Mouse (Mus musculus): ENCODE measurements around the gene Fabp1.

- TF ChIP-seq EP300 (IDR thresholded peaks at IDR 0.05; ENCODE audit: low read depth in 1 of 2, low read length in 2 of 2) (no peak), CTCF (IDR thresholded peaks at IDR 0.05 in 2 of 3, conservative IDR thresholded peaks at IDR 0.05 in 1 of 3; ENCODE audit: control insufficient read depth in 1 of 3, insufficient read depth in 1 of 3, low read depth in 2 of 3, low read length in 3 of 3, poor library complexity in 1 of 3, severe bottlenecking in 1 of 3) (no peak), ZNF384 (IDR thresholded peaks at IDR 0.05; ENCODE audit: low read depth, low read length) (no peak), TCF12 (IDR thresholded peaks at IDR 0.05; ENCODE audit: low read depth, low read length) (no peak), MXI1 (IDR thresholded peaks at IDR 0.05; ENCODE audit: low read depth, low read length) (no peak), USF2 (IDR thresholded peaks at IDR 0.05; ENCODE audit: borderline replicate concordance in 1 of 2, insufficient read depth in 1 of 2, low read depth in 1 of 2, low read length in 2 of 2) (no peak), CHD2 (IDR thresholded peaks at IDR 0.05; ENCODE audit: low read length) (no peak), MYC (IDR thresholded peaks at IDR 0.05; ENCODE audit: low read depth, low read length) (no peak), E2F4 (IDR thresholded peaks at IDR 0.05; ENCODE audit: borderline replicate concordance, low read depth, low read length) (no peak), ZKSCAN1 (IDR thresholded peaks at IDR 0.05; ENCODE audit: low read depth, low read length) (no peak), HCFC1 (IDR thresholded peaks at IDR 0.05; ENCODE audit: low read depth, low read length) (no peak), MAFK (IDR thresholded peaks at IDR 0.05; ENCODE audit: borderline replicate concordance, low read depth, low read length) (no peak), POLR2A (IDR thresholded peaks at IDR 0.05; ENCODE audit: control insufficient read depth in 1 of 2, insufficient read depth in 1 of 2, low read depth in 1 of 2, low read length in 2 of 2, poor library complexity in 1 of 2) (no peak), ELF1 (IDR thresholded peaks at IDR 0.05; ENCODE audit: low read depth, low read length) (no peak)
Measured at GRCm38 (mm10) chr6:71242811-71243210, 43.2 kb downstream of the Fabp1 start.

Measured in MEL (cell line).